Mouse (Mus musculus) left cerebral cortex, adult 9 months (tissue): ENCODE measurements around the gene Mterf1a.
"Not testable (repeated sequence)": the region's sequence is repeated elsewhere in the genome, so short reads cannot be mapped to it uniquely, and the experiment has no call there.

ENCODE experiments used
- DNase-seq, 2 experiments: peaks; one replicate each; pipeline ENCODE4 v3.0.0; 2022; ENCODE audit warnings: low spot score in 2 of 2

Gene Mterf1a

GRCm38 (mm10) chr5:3893459-3894293 is at the start of gene Mterf1a:
Mterf1a (minus strand) TSS chr5:3893933.
- peak; percentile 31 to 50 for DNase-seq

DNA sequence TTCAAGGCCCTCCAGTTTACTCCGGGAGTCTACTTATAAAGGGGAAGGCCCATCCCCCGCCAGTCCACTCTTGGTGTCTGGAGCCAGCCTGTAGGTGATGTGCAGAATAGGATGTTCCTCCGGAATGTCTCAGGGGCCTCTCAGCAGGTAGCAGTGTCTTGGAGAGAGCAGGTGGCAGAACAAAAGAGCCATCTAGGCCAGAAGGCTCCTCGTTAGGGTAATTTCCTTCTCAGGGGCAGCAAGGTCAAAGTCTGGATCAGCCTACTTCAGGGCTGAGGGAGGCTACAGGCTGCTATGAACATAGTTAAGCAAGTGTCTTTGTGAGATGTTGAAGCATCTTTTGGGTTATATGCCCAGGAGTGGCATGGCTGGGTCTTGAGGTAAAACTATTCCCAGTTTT is 49.4 kb upstream of the Mterf1a start:
- not testable (repeated sequence) for DNase-seq

DNA sequence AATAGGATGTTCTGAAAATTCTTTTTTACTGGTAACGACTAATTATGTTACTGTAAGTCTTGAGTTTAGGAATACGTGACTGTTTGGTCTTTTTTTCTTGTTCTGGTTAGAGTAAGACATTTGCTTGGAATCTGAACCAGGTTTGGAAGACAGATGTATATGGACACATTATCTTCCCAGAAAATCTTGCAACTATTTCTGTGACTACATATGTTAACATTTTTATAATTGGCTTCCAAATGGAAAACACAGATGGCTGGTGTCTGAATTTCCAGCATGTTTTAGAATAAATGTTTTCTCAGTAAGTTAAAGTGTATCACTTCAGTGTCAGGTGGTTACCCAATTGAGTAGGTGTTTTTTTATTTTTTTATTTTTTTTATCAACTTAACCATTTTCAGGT is 47.5 kb upstream of the Mterf1a start:
- peak; percentile 45 to 61 for DNase-seq

GRCm38 (mm10) chr5:3939335-3939734 is 45.6 kb upstream of the Mterf1a start:
- DNase-seq = no peak

DNA sequence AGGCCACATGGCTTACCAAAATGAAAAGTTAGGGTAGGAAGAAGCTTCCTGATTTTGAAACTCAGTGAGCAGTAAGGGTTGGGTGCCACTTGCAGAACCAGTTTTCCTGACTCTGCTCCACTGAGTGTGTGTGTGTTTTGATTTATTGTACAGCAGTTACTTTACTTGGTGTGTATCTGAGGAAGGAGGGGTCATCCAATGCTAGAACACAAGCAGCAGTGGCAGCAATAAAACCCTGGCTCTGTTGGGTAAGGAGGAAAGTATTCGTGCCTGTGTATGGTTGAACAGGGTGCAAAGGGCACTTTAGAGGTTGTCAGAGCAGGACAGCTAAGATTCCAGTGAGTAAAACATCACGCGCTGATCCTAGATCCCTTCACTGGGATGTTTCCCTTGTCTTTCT is 45.2 kb upstream of the Mterf1a start:
- DNase-seq = no peak

DNA sequence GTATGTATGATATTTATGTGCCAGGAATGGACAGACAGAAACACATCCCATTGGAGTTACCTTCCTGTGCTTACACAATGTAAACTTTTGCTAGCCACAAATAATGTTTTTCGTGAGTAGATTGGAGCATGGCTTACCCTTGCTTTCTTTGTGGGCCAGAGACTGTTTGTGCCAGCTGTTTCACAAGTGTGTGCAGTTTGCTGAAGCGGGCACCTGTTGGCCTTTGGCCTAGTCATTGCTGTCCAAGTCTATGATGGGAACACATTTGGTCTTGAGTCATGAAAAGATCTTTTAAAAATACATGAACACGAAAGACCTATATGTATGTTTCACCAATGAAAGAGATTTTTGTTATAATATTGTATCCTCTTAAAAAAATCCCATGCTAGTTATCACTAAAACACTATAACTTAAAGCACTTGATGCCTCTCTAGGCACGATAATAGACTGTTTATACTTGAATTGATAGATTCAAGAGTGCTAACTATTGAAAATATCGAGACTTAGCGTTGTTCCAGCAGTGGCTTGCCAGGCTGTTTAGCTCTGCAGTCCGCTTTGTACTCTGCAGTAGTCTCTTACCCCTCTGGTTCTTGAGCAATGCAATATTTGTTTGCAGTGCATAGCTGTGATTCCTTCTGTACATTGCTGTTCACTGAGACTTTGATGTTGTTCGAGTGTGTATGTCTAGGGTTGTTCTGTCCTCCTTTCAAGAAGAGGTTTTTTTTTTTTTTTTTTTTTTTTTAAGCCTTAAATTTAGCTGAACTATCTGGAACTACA is 42.2 kb upstream of the Mterf1a start:
- no peak for DNase-seq

GRCm38 (mm10) chr5:3935266-3935665 is 41.5 kb upstream of the Mterf1a start:
- DNase-seq = no peak

- no peak for DNase-seq
Measured at GRCm38 (mm10) chr5:3933551-3933950, 39.8 kb upstream of the Mterf1a start.

DNA sequence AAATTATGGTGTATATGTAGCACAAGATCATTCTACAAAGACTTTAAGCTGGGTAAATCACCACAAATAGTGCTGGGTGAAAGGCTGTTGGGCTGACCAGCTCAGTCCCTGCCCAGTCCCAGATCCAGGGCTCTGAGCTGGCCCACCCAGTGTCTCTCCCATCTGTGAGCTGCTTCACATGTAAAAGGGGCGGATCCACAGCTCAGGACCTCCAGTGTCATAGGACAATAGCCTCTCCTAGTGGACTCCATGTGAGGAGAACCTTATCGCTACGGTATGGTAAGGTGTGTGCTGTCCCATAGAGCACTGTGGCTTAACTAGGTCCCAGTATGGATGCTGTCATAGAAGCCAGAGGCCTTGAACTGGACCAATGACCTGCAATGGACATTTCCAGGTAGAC is 37.9 kb upstream of the Mterf1a start:
- DNase-seq = no peak

- no peak for DNase-seq
Measured at GRCm38 (mm10) chr5:3930760-3931159, 37.0 kb upstream of the Mterf1a start.

DNA sequence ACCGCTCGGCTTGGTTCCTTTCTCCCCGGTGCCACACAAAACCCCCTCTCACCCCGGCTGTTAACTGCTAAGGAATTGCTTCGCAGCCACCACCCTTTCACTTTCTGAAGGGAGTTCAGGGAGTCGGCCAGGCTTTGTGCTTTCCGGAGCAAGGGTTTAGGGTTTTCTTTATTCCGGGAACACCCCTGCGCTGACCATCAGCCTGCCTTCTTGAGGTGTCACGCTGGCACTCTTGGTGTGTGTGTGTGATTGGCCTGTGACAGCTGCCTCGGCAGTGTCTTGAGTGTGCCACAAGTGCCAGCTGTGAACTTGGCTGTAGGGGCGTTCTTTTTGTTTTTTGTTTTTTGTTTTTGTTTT is 34.9 kb upstream of the Mterf1a start:
- no peak for DNase-seq

DNA sequence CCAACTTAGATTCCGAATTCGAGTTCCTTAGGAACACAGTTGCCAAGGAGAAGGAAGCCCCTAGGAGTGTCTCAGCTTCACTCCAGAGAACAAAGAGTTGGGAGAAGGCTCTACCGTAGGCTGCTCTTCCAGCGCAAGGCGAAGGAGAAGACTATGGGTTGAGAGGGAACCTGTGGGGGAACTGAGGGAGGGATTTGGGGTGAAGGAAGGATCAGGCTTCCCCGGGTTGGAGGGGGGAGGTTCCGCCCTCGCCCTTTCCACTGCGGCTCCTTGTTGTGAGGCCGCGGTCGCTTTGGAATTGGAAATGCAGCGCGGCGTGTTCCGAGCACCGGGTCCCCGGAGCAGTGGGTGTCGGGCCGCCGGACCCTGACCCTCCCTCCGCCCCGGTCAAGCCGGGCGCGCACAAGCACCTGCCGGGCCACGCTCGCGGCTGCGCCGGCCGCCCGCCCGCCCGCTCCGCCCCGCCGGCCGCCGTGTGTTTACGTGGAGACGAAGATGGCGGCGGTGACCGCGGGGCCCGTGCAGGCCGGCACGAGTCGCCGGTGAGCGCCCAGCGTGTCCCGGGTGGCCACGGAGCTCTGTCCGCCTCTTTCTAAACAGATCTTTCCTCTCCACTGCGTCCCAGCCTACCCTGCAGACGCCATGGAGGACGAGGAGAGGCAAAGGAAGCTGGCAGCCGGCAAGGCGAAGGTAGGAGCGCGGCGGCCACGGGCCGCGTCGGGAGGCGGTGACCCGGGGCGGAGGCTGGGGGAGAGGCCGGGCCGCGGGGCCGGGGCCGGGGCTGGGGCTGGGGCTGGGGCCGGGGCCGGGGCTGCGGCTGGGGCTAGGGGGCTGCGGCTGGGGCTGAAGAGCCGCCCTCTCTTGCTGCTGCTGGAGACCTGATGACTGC is 34.3 kb upstream of the Mterf1a start, which contains the start of gene Akap9:
Akap9 (plus strand) TSS at position 254 of the 889 bp plus-strand sequence.
- peak in 1 of 2 experiments; percentile 49 for DNase-seq

- DNase-seq = no peak
Measured at GRCm38 (mm10) chr5:3926666-3927065, 32.9 kb upstream of the Mterf1a start.

GRCm38 (mm10) chr5:3922350-3922749 is 28.6 kb upstream of the Mterf1a start:
- DNase-seq = no peak

DNA sequence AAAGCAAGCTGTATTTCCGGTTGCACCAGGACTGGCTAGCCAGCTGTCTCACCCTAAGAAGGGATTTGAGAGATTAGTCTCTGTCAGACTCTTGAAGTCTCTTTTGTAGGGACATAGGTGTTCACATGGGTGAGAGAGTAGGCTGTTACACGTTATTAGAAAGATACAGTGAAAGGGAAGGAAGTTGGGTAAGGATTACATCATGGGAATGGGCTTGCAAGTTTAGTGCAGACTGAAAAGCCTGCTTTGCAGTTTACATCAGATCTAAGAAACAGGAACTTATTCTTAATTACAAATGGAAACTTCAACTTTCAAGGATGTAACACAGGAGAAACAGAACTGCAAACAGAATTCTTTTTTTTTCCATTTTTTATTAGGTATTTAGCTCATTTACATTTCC is 11.7 kb upstream of the Mterf1a start:
- no peak for DNase-seq

DNA sequence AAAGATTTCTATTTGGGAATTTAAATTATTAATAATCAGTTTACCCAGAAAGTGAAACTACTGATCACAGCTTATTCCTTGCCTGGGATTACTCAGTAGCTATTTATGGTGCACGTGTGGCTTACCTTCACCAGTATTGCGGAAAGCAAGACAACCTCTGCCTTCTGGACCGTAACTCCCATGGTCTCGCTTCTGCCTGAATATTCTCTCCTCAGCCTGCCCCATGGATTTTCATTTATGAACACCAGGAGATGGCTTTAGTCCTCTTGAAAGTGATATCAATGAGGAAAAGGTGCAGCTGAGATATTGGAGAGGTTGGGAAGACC is 524 bp upstream of the Mterf1a start:
- DNase-seq = not testable (repeated sequence)

- DNase-seq = no peak
Measured at GRCm38 (mm10) chr5:3889201-3889600, 4.5 kb downstream of the Mterf1a start.

- not testable (repeated sequence) for DNase-seq
Measured at GRCm38 (mm10) chr5:3886862-3887261, 6.9 kb downstream of the Mterf1a start.

DNA sequence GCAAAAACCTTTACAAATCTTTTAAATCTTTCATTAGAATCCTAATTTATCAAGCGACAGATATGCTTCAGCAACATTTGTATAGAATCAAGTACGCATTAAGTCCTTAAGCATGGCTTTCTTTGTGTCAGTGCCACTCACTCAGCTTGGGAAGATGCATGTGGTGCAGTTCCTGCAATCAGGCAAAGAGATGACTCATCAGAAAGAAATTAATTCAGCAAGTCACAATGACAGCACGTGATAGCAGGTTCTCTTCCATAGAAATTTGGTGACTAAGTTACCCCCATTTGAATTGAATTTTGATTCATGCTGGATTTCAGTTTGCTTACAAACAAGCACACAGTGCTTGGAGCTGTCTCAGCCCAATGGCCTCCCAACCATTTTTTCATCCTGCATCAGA is 20.2 kb downstream of the Mterf1a start:
- DNase-seq = no peak

- no peak for DNase-seq
Measured at GRCm38 (mm10) chr5:3872348-3872747, 21.4 kb downstream of the Mterf1a start.

- no peak for DNase-seq
Measured at GRCm38 (mm10) chr5:3870161-3870560, 23.6 kb downstream of the Mterf1a start.

DNA sequence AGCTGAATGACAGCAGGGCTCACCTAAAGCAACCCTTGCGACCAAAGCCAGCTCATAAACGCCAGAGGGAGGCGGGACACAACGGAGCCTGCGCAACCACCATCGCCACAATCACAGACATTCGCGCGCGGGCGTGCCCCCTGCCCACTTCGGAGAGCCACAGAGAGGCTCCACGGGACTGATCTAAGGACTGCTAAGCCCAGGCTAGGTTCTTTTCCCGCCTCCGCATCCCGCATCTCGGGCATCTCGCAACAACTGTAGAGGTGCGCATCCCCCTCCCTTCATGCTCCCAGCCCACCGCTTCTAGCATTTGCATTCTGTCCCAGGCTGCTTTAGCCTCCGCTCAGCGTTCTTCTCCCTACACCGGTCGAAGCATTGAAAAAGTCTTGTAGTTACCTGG is 48.7 kb downstream of the Mterf1a start, which contains the start of gene Lrrd1:
Lrrd1 (plus strand) TSS at position 148 of the 400 bp plus-strand sequence.
- DNase-seq = no peak
